Mouse (Mus musculus) adrenal gland, adult (tissue): ENCODE results near the gene Specc1.

ENCODE experiments used
- DNase-seq, 2 experiments: peaks; one replicate each; pipeline ENCODE4 v3.0.0; 2022 to 2023; ENCODE audit warnings: low spot score in 1 of 2; ENCODE audit not compliant: inconsistent age in 2 of 2

Specc1 gene

GRCm38 (mm10) chr11:61967034-61967433 is 10.5 kb downstream of the Specc1 start:
- DNase-seq, result no peak

- DNase-seq, result no peak
Observed at GRCm38 (mm10) chr11:61968875-61969274, 12.3 kb downstream of the Specc1 start.

- no peak for DNase-seq
Observed at GRCm38 (mm10) chr11:61970901-61971300, 14.3 kb downstream of the Specc1 start.

- no peak for DNase-seq
Observed at GRCm38 (mm10) chr11:61971441-61972221, 15.1 kb downstream of the Specc1 start.

GRCm38 (mm10) chr11:61974106-61974707 is 17.6 kb downstream of the Specc1 start:
- DNase-seq, result no peak

- no peak for DNase-seq
Observed at GRCm38 (mm10) chr11:61975783-61976182, 19.2 kb downstream of the Specc1 start.

- no peak for DNase-seq
Observed at GRCm38 (mm10) chr11:61981285-61981684, 24.7 kb downstream of the Specc1 start.

GRCm38 (mm10) chr11:61982828-61983227 is 26.3 kb downstream of the Specc1 start:
- DNase-seq, result no peak

GRCm38 (mm10) chr11:61986939-61987338 is 30.4 kb downstream of the Specc1 start:
- DNase-seq, result no peak

GRCm38 (mm10) chr11:61989647-61990046 is 33.1 kb downstream of the Specc1 start:
- DNase-seq, result no peak

GRCm38 (mm10) chr11:61991576-61991975 is 35.0 kb downstream of the Specc1 start:
- no peak for DNase-seq

- no peak for DNase-seq
Observed at GRCm38 (mm10) chr11:61992671-61993285, 36.2 kb downstream of the Specc1 start.

GRCm38 (mm10) chr11:61999501-61999900 is 42.9 kb downstream of the Specc1 start:
- no peak for DNase-seq

- no peak for DNase-seq
Observed at GRCm38 (mm10) chr11:62000099-62000498, 43.5 kb downstream of the Specc1 start.

GRCm38 (mm10) chr11:62001977-62002376 is 45.4 kb downstream of the Specc1 start:
- DNase-seq, result no peak

GRCm38 (mm10) chr11:62004881-62005240 is 48.3 kb downstream of the Specc1 start:
- DNase-seq, result peak in 1 of 2 experiments; percentile 35

- DNase-seq, result peak; percentile 18 to 73
Observed at GRCm38 (mm10) chr11:62005241-62005910, 48.8 kb downstream of the Specc1 start.

GRCm38 (mm10) chr11:62005911-62006260 is 49.3 kb downstream of the Specc1 start:
- no peak for DNase-seq

- DNase-seq, result no peak
Observed at GRCm38 (mm10) chr11:62006680-62007079, 50.1 kb downstream of the Specc1 start.

GRCm38 (mm10) chr11:62007984-62008383 is 51.4 kb downstream of the Specc1 start:
- DNase-seq, result no peak

GRCm38 (mm10) chr11:62010625-62011231 is 54.2 kb downstream of the Specc1 start:
- no peak for DNase-seq
